Mouse (Mus musculus) gastrocnemius, postnatal 36 days (tissue): Measurements from ENCODE around the gene Vav3. TPM values are rescaled to one million over a fixed set of nuclear protein-coding genes. Genes with fewer than 3 reads are reported as not detected.

Source experiments
- DNase-seq, 2 experiments: peaks; one replicate each; pipeline ENCODE4 v3.0.0; 2022
- intact Hi-C: fragments of 180-260 bp; cut with DNase I; formaldehyde crosslinking; loops from one replicate; pipeline ENCODE4 v1.15.1; 2025
- total RNA-seq, 2 experiments: library from RNA; stranded (reverse); gene quantifications; 2 replicates each; pipeline ENCODE4 v1.2.3; 2021

Gene Vav3
- total RNA-seq, 2 experiments from 2014 or later, result 1.3 to 1.6 TPM

DNA sequence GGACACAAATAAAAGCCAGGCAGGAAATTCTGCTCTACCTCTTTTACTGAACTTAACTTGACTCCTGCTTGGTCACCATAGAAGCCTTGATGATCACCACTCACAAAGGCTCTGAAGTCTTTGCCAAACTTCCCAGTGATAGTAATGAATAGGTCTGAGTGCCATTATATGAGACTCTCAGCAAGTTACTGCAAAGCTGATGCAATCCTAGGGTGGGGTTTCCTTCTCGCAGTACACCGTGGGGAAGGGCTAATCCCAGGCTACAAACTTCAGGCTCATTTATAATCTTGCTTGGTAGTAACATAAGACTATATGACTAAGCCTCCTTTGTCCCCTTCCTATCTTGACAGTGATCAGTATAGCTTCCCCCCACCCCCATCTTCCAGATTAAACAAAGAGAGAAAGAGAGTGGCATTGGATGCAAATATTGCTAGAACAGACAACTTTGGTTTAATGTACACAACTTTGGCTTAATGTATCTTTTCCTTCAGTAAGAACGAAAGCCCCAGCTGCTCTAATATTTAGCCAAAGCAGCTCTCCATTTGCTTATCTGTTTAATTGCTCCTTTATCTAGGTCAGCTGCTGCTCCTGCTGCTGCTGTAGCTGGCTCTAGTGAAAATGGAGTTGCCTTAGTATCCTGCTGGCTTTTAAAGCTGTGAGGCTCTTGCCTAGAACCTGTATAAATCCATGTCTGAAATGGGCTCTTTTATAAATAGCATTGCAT, 228.3 kb downstream of the Vav3 start:
- intact Hi-C loops, result no loop called here
- DNase-seq, result no peak

DNA sequence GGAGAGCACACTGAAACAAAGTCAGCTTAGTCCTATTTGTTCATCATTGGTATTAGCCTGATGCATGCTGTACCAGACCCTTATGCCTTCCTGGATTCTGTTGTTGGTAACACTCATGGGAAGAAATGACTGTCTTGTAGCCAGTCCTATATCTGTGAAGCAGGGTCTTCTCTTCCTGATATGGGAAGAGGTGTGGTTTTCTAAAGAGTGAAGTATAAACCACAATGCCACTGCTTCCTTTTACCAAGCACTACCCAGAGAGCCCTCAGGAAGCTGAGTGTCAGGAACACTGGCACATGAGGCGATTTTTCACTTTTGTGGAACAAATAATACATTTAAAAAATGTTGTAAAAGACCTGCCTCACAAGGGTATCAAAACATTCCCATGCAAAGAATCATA, 231.0 kb downstream of the Vav3 start:
- intact Hi-C loops, result no loop called here
- no peak for DNase-seq

DNA sequence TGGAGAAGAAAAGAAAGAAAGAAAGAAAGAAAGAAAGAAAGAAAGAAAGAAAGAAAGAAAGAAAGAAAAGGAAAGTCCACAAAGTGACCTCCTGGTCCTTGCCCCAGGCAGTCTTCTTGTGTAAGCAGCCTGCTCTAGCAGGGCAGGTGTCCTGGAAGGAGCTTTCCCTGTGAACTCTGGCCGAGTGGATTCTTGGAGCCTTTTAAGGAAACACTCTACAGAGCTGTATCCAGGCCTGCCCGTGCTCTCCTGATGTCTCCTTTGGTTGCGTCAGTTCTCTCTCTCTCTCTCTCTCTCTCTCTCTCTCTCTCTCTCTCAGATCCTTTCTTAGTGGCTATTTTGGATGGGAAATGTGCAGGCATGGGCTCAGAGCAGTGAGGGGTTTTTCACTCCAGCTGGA, 232.4 kb downstream of the Vav3 start:
- no peak for DNase-seq
- intact Hi-C loops, result no loop called here

DNA sequence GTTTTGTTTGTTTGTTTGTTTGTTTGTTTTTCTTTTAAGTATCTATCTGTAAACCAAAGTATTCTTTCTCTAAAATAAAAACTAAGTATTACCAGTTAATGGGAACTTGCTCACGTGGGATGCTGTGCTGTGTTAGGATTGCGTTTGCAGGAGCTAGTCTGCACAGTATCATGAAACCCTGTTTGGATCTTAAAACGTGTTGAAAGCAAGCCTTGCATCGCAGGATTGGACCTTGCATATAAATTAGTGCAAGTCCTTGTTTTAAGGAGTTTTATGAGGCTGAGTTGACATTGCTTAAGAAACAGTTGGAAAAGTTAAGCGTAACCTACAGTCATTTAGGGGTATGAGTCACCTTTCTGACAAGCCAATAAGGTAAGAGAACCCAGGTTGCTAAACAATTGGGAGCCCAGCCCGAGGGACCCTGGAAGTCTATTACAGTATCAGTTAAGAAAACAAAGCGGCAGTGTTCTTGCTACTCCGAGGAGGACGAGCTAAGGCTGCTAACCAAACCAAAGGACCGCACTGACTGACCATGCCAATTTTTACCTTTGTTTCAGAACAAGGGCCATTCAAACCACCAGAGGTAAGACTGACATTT, 233.2 kb downstream of the Vav3 start:
- DNase-seq, result no peak
- intact Hi-C loops, result no loop called here

DNA sequence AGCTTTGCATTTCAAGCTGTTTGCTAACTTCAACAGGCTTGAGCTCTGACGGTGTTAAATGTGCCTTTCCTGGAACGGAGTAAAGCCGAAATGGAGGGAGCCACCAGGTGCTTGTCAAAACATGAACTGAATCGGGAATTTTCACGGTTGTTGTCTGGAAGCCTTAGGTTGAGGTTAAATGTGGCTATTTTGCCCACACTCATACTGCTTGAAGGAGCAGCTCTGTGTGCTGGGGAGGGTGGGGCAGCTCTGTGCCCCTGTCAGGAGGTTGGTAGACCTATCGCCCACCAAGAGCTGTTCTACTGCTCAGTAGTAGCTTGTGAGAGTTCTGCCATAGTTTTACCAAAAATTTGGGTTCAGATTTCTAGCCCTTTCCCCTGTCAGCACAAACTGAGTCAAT, 233.7 kb downstream of the Vav3 start:
- intact Hi-C loops, result no loop called here
- DNase-seq, result no peak

DNA sequence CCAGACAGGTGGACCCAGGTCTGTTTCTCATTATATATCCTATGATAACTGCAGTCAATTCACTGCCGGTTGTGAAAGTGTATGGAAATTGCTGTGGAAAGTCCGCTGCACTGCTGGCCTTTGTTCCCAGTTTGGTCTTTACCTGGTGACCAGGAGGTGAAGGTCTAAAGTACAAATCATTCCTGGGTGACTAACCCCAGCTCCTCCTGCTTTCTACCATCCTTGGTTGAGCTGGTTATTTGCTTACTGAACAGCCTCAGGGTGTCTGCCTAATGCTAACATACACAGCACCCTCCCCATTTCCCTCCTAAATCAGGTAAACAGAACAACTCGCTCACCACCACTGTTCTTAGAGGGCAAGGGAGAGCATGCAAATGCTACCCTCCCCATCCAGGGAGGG, 237.9 kb downstream of the Vav3 start:
- DNase-seq, result no peak
- intact Hi-C loops, result no loop called here

DNA sequence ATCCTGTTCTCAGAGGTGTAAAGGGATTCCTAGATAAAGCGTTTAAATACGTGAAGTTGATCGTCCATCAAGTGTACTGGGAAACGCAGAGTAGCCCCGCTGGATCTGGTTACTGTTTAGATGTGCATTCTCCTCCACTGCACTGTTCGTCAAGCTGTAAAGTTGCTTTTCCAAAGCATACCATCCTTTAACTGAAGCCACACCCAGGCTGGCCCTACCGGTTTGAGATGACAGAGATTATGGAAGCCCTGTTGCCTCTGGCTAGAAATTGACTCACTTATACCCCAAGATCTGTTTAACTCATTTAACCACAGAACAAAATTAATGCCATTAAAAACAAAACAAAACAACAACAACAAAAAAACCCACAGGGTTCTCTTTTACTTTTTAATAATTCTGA, 238.5 kb downstream of the Vav3 start:
- intact Hi-C loops, result no loop called here
- DNase-seq, result no peak

DNA sequence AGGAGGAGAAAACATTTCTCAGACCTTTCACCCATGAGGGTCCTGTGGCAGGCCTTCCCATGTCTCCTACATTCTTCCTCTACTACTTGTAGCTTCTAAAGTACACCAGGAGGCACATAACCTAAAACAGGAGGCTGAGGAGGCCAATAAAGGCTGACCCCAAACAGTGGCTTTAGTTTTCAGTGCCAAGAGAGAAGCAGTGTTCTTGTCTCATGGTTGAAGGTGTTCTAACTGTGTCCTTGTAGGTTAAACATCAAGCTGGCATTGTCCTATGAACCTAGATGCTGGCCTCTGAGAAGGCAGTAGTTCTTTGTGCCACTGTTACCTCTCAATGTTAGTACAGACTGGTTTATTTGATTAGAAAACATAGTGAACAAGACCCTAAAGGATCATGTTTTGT, 245.5 kb downstream of the Vav3 start:
- intact Hi-C loops, result no loop called here
- DNase-seq, result no peak

DNA sequence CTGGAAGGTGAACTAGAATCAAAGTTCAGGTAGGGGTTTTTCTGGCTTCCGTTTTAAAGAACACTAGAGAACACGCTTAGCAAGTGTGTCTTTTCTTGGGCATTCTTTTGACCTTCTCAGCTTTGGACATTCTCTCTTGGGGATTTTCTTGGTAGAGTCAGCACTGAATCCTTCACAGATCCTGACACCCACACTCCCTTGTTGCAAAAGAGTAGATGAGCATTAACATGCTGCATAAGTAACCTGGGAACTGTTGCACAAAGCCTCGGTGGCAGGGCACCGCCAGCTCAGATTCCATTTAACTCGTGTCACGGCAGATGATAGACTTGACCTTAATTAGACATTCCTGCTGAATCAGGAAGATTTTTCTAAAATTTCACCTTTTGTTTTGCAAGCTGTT, 252.5 kb downstream of the Vav3 start:
- intact Hi-C loops, result no loop called here
- DNase-seq, result no peak

DNA sequence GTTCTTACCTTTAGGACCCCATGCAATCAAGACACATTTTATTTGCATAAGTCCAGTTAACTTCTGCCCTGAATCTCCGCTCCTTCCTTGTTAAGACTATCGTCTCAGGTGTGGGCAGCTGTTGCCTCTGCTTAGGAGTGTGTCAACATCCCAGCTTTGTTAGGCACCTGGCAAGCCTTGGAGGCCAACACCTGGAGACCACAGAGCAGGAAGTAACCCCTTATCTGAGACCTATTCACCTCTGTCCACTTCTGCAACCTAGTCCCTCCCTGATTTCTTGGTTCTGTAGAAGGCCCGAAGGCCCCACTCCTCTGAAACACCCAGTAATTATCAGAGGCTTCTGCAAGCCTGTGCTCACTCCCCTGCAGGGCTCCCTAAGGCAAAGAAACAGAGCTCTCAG, 255.6 kb downstream of the Vav3 start:
- intact Hi-C loops, result no loop called here

DNA sequence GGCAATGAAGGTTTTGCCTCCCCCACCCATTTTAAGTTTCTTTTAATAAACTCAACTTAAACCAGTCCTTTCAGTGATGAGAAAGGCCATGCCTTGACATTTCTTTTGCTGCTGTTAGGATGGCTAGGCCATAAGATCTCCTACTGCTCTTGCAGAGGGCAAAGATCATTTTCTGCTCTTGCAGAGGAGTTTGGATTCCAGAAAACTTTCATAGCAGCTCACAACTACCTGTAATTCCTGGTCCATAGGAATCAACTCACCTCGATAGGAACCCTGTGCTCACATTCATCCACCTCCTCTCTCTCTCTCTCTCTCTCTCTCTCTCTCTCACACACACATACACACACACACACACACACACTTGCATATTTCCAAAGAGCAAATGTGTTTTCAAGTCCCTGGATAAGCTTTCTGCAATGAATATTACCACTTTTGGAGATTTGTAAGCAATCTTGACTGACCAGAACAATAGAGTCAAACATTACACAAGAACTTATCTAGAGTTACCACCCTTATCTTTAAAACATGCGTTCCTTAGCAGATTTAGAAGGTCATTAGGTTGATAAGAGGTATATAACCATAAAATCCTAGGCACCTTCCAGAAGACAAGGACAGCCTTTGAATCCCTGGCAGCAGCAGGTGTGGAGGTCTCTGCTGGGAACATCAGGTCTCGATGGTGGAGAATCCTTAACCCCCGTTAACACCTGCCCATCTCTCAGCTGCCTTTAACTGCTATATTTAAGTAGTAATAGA, 260.4 kb downstream of the Vav3 start:
- intact Hi-C loops, result no loop called here

More for the DNA sequence above, 255.6 kb downstream of the Vav3 start:
- DNase-seq, result no peak

DNA sequence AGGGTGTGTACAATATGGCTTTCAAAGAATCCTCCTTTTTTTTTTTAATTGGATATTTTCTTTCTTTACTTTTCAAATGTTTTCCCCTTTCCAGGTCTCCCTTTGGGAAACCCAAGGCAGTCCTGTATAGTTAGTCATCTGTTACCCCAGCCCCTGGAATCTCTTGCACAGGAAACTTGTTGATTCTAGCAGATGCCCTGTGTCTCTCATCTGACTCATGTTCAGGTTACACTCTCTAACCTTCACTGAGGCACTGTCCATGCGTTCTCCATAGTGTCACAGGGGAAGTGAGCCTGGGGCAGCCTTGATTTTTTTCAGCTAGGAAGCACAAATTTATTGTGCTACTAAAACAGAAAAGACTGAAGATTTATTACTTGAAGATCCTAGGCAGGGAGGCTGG, 262.3 kb downstream of the Vav3 start:
- intact Hi-C loops, result no loop called here
- DNase-seq, result no peak

More for the DNA sequence above, 260.4 kb downstream of the Vav3 start:
- DNase-seq, result no peak

DNA sequence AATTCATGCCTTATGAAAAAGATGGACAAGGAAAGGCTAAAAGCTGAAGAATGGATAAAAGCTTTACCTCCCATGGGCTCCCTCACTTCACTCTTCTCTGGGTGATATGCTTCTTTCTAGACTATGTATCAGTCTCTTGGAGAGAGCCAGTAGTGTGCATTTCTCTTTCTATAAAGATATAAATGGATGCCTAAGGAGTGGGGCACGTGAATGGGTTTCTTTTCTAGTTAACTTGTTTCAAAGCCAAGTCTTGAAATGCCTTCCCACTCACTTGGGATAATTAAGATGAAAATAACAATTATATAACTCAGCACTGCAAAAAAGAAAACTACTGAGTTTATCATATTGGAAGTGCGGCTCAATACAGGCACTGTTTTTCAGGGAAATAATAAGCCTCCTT, 265.7 kb downstream of the Vav3 start:
- no peak for DNase-seq
- intact Hi-C loops, result no loop called here

DNA sequence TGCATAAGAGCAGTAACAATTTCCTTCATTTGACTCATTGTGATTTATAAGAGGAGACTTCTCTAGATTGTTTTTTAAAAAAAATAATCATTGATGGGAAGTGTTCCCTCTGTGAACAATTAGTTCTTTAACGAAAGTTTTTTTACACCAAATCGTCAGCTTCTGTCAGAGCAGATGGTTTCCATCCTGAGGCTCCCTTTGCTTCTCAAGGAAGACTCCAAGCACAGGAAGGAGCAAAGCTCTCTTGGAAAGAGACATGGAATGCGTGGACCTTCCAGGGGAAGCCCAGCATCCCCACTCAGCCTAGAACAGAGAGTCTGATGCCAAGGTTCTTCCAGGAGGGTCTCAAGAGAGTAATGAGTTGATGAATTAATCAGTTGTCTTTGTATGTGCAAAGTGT, 281.3 kb downstream of the Vav3 start:
- intact Hi-C loops, result no loop called here
- no peak for DNase-seq

DNA sequence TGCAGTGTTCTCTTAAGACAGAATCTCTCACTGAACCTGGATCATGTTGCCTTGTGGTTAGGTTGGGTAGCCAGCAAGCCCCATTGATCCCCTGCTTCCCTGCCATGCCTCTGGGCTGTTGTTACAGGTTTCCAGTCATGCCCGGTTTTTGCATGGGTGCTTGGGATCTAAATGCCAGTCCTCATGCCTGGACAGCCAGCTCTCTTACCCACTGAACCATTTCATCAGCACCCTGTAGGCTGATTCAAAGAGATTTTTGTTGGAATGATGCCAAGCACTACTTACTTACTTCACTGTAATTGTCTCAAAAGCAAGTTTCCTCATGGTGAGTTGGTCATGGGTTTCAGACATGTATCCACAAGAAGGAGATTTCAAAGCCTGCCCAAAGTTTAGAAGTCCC, 281.9 kb downstream of the Vav3 start:
- DNase-seq, result no peak
- intact Hi-C loops, result no loop called here

DNA sequence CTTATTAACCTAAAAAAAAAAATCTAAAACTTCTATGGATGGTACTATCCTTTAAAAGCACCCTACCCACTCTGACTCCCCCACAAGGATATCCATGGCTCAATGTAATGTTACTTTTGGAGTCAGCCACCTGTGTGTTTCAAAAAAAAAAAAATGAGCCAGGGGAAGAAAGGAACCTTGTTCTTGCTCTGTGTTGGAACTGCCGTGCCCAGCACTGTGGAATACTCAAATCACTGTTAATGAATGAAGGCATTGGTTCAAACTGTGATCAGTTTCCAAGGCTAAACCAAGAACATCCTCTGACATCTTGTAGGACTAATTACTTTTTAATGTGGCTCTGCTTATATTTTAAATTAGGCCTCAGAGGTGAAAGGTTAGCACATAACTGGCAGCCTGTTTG, 282.4 kb downstream of the Vav3 start:
- intact Hi-C loops, result no loop called here
- no peak for DNase-seq

DNA sequence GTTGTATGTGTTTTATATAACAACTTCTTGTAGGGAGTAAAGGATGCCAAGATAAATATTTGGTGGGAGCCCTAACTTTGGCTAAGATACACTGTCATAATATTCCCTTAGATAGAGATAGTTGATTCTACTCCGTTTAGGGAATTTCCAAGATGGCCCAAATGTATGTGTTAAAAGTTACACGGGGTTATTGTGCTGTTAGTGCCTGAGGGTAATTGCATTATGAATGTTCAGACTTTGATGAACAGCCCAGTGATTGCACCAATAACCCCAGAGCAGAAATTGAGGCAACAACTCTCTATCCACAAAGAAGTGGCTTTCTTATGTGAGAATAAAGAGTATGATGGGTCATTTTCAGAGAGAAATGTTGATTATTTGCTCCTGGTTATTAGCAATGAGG, 283.3 kb downstream of the Vav3 start:
- DNase-seq, result no peak
- intact Hi-C loops, result no loop called here

DNA sequence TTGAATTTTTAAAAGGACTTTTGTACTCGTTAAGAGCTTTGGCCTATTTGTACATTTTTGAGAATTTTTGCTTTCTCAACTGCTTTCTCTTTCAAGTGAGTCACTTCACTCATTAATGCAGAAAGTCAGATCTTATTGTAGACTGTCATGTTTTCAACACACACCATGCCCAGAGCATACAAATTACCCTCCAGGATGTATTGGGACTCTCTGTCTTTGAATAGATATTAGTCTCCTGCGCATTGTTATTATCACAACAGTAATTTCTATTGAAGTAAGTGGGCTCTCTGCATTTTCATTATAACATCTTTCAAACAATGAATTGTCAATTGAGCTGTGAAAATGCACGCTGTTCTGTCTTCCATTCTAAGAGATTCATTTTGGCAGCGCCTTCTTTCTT, 295.6 kb downstream of the Vav3 start:
- intact Hi-C loops, result no loop called here
- DNase-seq, result no peak

DNA sequence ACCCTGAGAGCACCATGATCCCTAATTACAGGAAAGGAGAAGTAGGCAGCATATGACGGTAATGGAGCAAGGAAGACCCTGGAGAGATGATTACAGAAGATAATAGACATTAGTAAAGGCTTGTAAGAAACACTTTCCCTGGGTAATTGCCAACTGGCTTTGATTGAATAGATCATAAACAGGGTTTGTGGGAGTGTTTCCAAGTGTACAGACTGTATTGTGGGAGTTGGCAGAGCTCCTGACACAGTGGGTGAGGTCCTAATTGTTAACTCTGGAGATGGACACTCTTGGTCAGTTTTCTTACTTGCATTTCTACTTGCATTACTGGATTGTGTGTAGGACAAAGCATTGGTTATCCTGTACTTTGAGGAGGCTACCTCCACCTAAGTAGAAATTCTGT, 298.9 kb downstream of the Vav3 start:
- DNase-seq, result no peak
- intact Hi-C loops, result no loop called here

DNA sequence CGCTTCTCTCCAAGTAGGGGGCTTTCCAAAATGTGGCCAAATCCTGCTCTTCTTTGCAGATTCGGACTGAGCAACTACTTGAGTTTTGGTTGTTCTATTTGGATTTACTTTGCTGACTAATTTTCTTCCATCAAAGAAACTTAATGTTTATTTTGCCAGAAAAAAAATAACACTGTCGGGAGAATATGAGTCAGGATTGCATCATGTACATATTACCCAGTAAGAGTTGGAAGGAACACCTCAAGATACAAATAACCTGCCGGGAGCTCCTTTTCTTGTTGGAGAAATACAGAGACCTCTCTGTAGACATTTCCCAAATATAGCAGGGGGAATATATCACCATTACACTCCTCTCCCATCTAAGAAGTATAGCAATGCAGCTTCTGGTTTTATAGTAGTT, 300.3 kb downstream of the Vav3 start:
- intact Hi-C loops, result no loop called here
- DNase-seq, result no peak

DNA sequence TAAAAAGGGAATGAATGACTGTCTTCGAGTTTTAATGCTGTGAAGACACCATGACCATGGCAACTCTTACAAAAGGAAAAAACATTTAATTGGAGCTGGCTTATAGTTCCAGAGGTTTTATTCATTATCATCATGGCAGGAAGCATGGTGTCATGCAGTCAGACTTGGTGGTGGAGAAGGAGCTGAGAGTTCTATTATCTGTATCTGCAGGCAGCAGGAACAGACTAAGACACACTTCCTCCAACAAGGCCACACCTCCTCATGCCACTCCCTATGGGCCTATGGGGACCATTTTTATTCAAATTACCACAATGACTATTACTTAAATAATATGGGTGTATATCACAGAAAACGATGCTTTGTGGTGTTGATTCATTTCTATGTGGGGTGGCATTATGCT, 307.8 kb downstream of the Vav3 start:
- DNase-seq, result no peak
- intact Hi-C loops, result no loop called here

DNA sequence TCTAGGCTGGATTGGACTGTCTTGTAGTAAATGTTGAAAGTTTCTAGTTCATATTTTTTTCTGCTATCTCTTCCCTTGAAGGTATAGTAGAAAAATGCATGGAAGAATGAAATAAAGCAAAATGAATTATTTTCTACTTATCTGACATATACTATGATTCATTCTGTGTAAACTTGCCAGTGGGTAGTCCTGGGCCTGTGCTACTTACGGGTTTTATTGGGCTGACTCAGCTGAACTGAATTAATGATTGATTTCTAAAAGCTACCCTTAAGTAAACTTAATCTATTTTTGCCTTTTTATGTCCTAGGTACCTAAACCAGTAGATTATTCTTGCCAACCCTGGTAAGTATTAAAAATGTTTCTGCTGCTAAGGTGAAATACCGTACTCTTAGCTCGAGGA, 311.0 kb downstream of the Vav3 start:
- intact Hi-C loops, result no loop called here

More for the DNA sequence above, 311.0 kb downstream of the Vav3 start:
- DNase-seq, result no peak
